Mouse (Mus musculus): Measurements from ENCODE around the gene Mst1r. TPM values are rescaled to one million over a fixed set of nuclear protein-coding genes. Genes with fewer than 3 reads are reported as not detected.

The Mst1r gene
- polyA plus RNA-seq, 1 experiment: 27.4 TPM

- Histone ChIP-seq H3K4me3 (replicated peaks; ENCODE audit: extremely low read depth, low read depth, low read length) (no peak overlapping the region), H3K4me1 (ENCODE audit: control insufficient read depth, insufficient read depth, low read length) (no peaks in the 10 kb centered on the region)
- no peak for TF ChIP-seq POLR2A (IDR thresholded peaks at IDR 0.05; ENCODE audit: borderline replicate concordance, extremely low read depth, low read depth, low read length)
- no peak for TF ChIP-seq CTCF (IDR thresholded peaks at IDR 0.05; ENCODE audit: insufficient read depth, low read length)
- DNase-seq: no peak
- 87% methylated on average over 10 of the region's 10 CpGs for WGBS
Observed at GRCm38 (mm10) chr9:107961351-107961762, 54.7 kb downstream of the Mst1r start.

DNA sequence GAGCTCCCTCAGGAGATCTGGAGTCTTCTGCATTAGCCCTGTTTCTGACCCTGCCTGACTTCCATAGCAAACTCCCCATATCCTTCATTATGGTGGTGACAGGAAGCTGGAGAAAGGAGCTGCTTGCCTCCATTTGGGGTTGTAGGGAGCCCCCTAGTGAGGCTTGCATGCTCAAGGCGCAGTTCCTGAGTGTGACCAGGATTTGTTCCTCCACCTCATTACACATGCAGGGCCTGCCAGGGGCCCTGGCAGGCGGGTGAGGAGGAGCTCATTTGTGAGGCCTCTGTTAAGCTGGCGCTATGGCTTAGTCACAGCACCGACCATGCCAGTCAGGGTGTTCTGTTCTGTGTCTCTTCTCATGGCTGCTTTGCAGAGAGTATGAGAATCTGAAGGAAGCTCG, 55.2 kb downstream of the Mst1r start:
- no peak for DNase-seq
- H3K4me3 ChIP-seq (replicated peaks; ENCODE audit: extremely low read depth, low read depth, low read length): no peak overlapping the region
- 68% methylated on average over 5 of the region's 5 CpGs for WGBS
- H3K4me1 ChIP-seq (ENCODE audit: control insufficient read depth, insufficient read depth, low read length): no peaks in the 10 kb centered on the region
- TF ChIP-seq CTCF (IDR thresholded peaks at IDR 0.05; ENCODE audit: insufficient read depth, low read length) (peak; percentile 13; the same call in 1 of the 2 replicates), POLR2A (IDR thresholded peaks at IDR 0.05; ENCODE audit: borderline replicate concordance, extremely low read depth, low read depth, low read length) (no peak)

DNA sequence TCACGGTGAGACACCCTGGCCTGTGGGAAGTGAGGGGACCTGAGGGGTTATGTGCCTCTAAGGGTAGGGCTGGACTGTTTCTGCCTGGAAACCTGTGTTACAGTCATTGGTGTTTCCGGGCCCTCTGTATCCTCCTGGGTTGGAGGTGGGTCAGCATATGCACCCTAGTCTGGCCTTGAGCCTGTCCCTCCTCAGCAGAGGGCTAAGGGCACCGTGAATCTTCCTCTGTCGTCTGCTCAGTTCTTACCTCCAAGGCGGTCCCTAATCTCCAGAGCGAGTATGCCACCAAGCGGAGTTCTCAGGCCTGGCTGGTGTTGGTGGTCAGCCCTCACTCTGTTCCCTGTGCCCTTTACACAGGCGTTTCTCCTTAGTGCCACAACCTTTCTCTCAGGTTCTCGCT, 56.2 kb downstream of the Mst1r start:
- no peak for DNase-seq
- 94% methylated on average over 9 of the region's 9 CpGs for WGBS
- Histone ChIP-seq H3K4me1 (ENCODE audit: control insufficient read depth, insufficient read depth, low read length) (no peaks in the 10 kb centered on the region; the same call in 1 of the 2 replicates), H3K4me3 (replicated peaks; ENCODE audit: extremely low read depth, low read depth, low read length) (no peak overlapping the region)
- TF ChIP-seq CTCF (IDR thresholded peaks at IDR 0.05; ENCODE audit: insufficient read depth, low read length) (no peak), POLR2A (IDR thresholded peaks at IDR 0.05; ENCODE audit: borderline replicate concordance, extremely low read depth, low read depth, low read length) (no peak)

DNA sequence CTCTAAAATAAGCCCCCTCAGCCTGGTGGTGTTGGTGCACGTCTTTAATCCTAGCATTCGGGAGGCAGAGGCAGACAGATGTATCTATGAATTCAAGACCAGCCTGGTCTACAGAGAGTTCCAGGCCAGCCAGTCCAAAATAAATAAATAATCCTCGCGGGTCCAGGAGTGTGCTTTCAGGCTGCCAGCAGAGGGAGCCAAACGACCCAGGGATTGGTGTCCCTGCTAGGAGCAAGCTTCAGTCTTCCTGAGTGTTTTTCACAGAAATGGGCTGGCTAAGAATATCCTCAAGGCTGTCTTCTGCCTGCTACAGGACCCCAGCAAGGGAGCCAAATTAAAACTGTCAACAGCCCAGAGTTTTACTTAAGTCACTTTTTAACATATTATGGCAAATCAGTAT, 57.0 kb downstream of the Mst1r start:
- WGBS: 12% methylated on average over 5 of the region's 5 CpGs
- DNase-seq: peak; percentile 70

DNA sequence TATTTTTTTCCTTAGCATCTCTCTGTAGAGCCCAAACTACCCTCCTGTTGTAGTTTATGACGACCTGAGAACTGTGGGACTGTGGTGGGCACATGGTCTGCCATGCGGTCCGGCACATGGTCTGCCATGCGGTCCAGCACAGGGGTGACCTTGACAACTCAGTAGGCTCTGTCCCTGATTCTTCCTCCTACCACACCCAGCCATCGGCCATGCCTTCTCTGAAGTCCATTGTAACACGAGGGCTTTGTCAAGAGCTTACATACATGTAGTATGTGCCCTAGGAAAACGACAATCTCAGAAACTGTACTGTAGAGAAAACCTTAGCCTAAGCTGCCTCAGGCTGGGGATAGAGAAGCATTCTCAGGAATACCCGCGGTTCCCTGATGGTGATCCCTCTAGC, 58.0 kb downstream of the Mst1r start:
- no peak overlapping the region for H3K4me3 ChIP-seq (replicated peaks; ENCODE audit: extremely low read depth, low read depth, low read length)
- TF ChIP-seq CTCF (IDR thresholded peaks at IDR 0.05; ENCODE audit: insufficient read depth, low read length) (no peak), POLR2A (IDR thresholded peaks at IDR 0.05; ENCODE audit: borderline replicate concordance, extremely low read depth, low read depth, low read length) (no peak)
- 89% methylated on average over 9 of the region's 9 CpGs for WGBS
- no peak for DNase-seq
- H3K4me1 ChIP-seq (ENCODE audit: control insufficient read depth, insufficient read depth, low read length): no peaks in the 10 kb centered on the region; the same call in 1 of the 2 replicates

More for the DNA sequence above, 57.0 kb downstream of the Mst1r start:
- H3K4me1 ChIP-seq (ENCODE audit: control insufficient read depth, insufficient read depth, low read length): no peaks in the 10 kb centered on the region; the same call in 1 of the 2 replicates
- H3K4me3 ChIP-seq (replicated peaks; ENCODE audit: extremely low read depth, low read depth, low read length): no peak overlapping the region
- TF ChIP-seq CTCF (IDR thresholded peaks at IDR 0.05; ENCODE audit: insufficient read depth, low read length): peak; percentile 97
- no peak for TF ChIP-seq POLR2A (IDR thresholded peaks at IDR 0.05; ENCODE audit: borderline replicate concordance, extremely low read depth, low read depth, low read length)

- Histone ChIP-seq H3K4me3 (replicated peaks; ENCODE audit: extremely low read depth, low read depth, low read length) (no peak overlapping the region), H3K4me1 (ENCODE audit: control insufficient read depth, insufficient read depth, low read length) (no peaks in the 10 kb centered on the region; the same call in 1 of the 2 replicates)
- 71% methylated on average over 10 of the region's 10 CpGs for WGBS
- DNase-seq: no peak
- TF ChIP-seq CTCF (IDR thresholded peaks at IDR 0.05; ENCODE audit: insufficient read depth, low read length) (no peak), POLR2A (IDR thresholded peaks at IDR 0.05; ENCODE audit: borderline replicate concordance, extremely low read depth, low read depth, low read length) (no peak)
Observed at GRCm38 (mm10) chr9:107966676-107967075, 60.0 kb downstream of the Mst1r start.

- Histone ChIP-seq H3K4me1 (ENCODE audit: control insufficient read depth, insufficient read depth, low read length) (no peaks in the 10 kb centered on the region; the same call in 1 of the 2 replicates), H3K4me3 (replicated peaks; ENCODE audit: extremely low read depth, low read depth, low read length) (no peak overlapping the region)
- TF ChIP-seq POLR2A (IDR thresholded peaks at IDR 0.05; ENCODE audit: borderline replicate concordance, extremely low read depth, low read depth, low read length) (no peak), CTCF (IDR thresholded peaks at IDR 0.05; ENCODE audit: insufficient read depth, low read length) (no peak)
- 50% methylated on average over 6 of the region's 6 CpGs for WGBS
- no peak for DNase-seq
Observed at GRCm38 (mm10) chr9:107967437-107967836, 60.8 kb downstream of the Mst1r start.

DNA sequence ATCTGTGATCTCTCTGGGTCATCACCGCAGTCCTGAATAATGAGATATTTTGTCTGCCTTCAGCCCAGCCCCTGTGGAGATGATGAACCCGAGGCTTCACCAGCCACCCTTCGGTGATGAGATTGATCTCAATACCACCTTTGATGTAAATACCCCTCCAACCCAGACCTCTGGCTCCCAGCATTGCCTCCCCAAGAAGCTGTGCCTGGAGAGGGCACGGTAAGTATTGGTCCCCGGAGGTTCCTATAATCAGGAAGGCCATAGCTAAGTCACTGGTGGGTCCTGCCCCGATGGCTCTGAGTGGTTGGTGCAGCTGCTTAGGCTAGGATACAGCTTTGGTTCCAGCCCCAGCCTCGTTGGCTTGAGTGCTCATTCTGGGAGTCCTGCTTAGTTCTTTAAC, 61.9 kb downstream of the Mst1r start:
- H3K4me3 ChIP-seq (replicated peaks; ENCODE audit: extremely low read depth, low read depth, low read length): no peak overlapping the region
- 90% methylated on average over 7 of the region's 7 CpGs for WGBS
- H3K4me1 ChIP-seq (ENCODE audit: control insufficient read depth, insufficient read depth, low read length): no peaks in the 10 kb centered on the region; the same call in 1 of the 2 replicates
- DNase-seq: no peak
- TF ChIP-seq CTCF (IDR thresholded peaks at IDR 0.05; ENCODE audit: insufficient read depth, low read length) (no peak), POLR2A (IDR thresholded peaks at IDR 0.05; ENCODE audit: borderline replicate concordance, extremely low read depth, low read depth, low read length) (no peak)

Other genes with a start within 250 kb of the Mst1r start
- gene Slc38a3, start 237.3 kb upstream of the Mst1r start, polyA plus RNA-seq (2012; rRNA removed): 1.8 and 16.1 TPM in 2 replicates
- 0.09 and 0.20 TPM in 2 replicates for gene Gnat1, start 227.2 kb upstream of the Mst1r start, polyA plus RNA-seq (2012; rRNA removed)
- gene Sema3f, start 196.4 kb upstream of the Mst1r start, polyA plus RNA-seq (2012; rRNA removed): 318 and 413 TPM in 2 replicates
- gene Rbm5, start 135.9 kb upstream of the Mst1r start, polyA plus RNA-seq (2012; rRNA removed): 54.0 and 77.1 TPM in 2 replicates
- gene Rbm6, start 33.6 kb upstream of the Mst1r start, polyA plus RNA-seq (2012; rRNA removed): 13.0 and 19.0 TPM in 2 replicates
- gene Mon1a, start 18.7 kb upstream of the Mst1r start, polyA plus RNA-seq (2012; rRNA removed): 29.4 and 31.7 TPM in 2 replicates
- gene Actl11, start 21.6 kb downstream of the Mst1r start, polyA plus RNA-seq (2012; rRNA removed): not detected in 2 replicates
- gene Camkv, start 28.8 kb downstream of the Mst1r start, polyA plus RNA-seq (2012; rRNA removed): 0.06 and 0.09 TPM in 2 replicates
- gene Traip, start 43.3 kb downstream of the Mst1r start, polyA plus RNA-seq (2012; rRNA removed): 0.79 and 0.93 TPM in 2 replicates
- gene Uba7, start 68.6 kb downstream of the Mst1r start, polyA plus RNA-seq (2012; rRNA removed): 94.0 and 124 TPM in 2 replicates
- 3.3 and 5.5 TPM in 2 replicates for gene Gm20661, start 76.2 kb downstream of the Mst1r start, polyA plus RNA-seq (2012; rRNA removed)
- 23.1 and 26.6 TPM in 2 replicates for gene Inka1, start 79.0 kb downstream of the Mst1r start, polyA plus RNA-seq (2012; rRNA removed)
- gene Cdhr4, start 85.6 kb downstream of the Mst1r start, polyA plus RNA-seq (2012; rRNA removed): 72.3 and 89.2 TPM in 2 replicates
- 6.3 and 11.5 TPM in 2 replicates for gene Gm20662, start 89.5 kb downstream of the Mst1r start, polyA plus RNA-seq (2012; rRNA removed)
- 116 and 132 TPM in 2 replicates for gene Ip6k1, start 95.6 kb downstream of the Mst1r start, polyA plus RNA-seq (2012; rRNA removed)
- gene Gmppb, start 142.4 kb downstream of the Mst1r start, polyA plus RNA-seq (2012; rRNA removed): 14.6 and 20.3 TPM in 2 replicates
- 2.3 and 3.2 TPM in 2 replicates for gene Amigo3, start 146.3 kb downstream of the Mst1r start, polyA plus RNA-seq (2012; rRNA removed)
- 1.5 and 2.5 TPM in 2 replicates for gene Mst1, start 173.6 kb downstream of the Mst1r start, polyA plus RNA-seq (2012; rRNA removed)
- 78.6 and 88.0 TPM in 2 replicates for gene Rnf123, start 176.5 kb downstream of the Mst1r start, polyA plus RNA-seq (2012; rRNA removed)
- 64.7 and 74.8 TPM in 2 replicates for gene Apeh, start 187.7 kb downstream of the Mst1r start, polyA plus RNA-seq (2012; rRNA removed)